Mouse (Mus musculus): ENCODE measurements at regions not wholly inside any gene's neighbourhood (a gene's known extent, or its start where the extent isn't known, plus 50 kb on each side); places are given as distances from the start of the nearest gene placed in this dataset.

GRCm38 (mm10) chr3:52534118-52534517, 266.0 kb downstream of the Foxo1 start:
- Histone ChIP-seq H3K9me3 (replicated peaks; ENCODE audit: control insufficient read depth, low read length) (no peaks in the 10 kb centered on the region), H3K36me3 (ENCODE audit: control insufficient read depth, insufficient read depth) (no peaks in the 10 kb centered on the region), H3K4me2 (ENCODE audit: low read depth, low read length) (no peak overlapping the region), H3K4me1 (ENCODE audit: control insufficient read depth, low read depth, low read length) (peaks cover 3% of the 10 kb centered on the region; the same call in 1 of the 2 replicates), H3K4me3 (ENCODE audit: low read depth, low read length) (no peak overlapping the region), H3K9ac (ENCODE audit: low read depth, low read length) (no peak overlapping the region), H3K27me3 (ENCODE audit: control insufficient read depth, insufficient read depth, low read depth, low read length) (no peaks in the 10 kb centered on the region), H3K27ac (ENCODE audit: low read length) (no peak overlapping the region)
- no peak for ATAC-seq (ENCODE audit: low read depth)
- WGBS (ENCODE audit: insufficient replicate concordance) = 56% methylated on average over 7 of the region's 7 CpGs

DNA sequence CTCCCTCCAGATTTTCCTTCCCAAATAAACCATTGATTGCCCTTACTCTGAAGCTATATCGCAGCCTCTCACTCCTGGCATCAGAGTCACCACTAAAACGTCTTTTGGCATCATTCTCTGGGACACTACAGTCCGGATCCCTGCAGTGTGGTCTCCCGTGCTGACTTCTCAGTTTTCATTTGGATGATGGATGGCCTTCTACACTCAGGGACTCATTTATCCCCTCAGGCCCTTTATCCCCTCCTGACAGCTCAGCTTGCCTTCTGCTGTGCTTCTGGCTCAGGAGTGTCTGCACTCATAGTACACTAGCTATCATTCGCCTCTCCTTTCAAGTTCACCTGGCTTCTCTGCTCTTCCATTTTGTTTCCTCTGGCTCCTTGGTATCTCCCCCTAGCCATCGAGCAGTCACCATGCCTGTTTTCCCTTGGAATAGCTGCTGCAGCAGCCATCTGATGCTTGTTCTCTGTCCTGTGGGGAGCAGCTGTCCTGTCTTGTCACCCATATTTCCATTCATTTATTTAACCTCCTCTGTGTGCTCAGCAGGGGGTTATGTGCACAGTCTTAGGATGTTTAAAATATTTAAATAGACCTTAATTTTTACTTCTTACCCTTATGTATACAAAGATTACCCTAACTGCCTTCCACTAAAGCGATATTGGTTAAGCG, 263.7 kb downstream of the Foxo1 start:
- peaks cover 4% of the 10 kb centered on the region; the same call in 1 of the 2 replicates for H3K4me1 ChIP-seq (ENCODE audit: control insufficient read depth, low read depth, low read length)
- 53% methylated on average over 8 of the region's 8 CpGs for WGBS (ENCODE audit: insufficient replicate concordance)
- no peak overlapping the region for H3K9ac ChIP-seq (ENCODE audit: low read depth, low read length)
- no peak for ATAC-seq (ENCODE audit: low read depth)
- no peak overlapping the region for H3K27ac ChIP-seq (ENCODE audit: low read length)
- no peak overlapping the region for H3K4me2 ChIP-seq (ENCODE audit: low read depth, low read length)
- no peaks in the 10 kb centered on the region for H3K27me3 ChIP-seq (ENCODE audit: control insufficient read depth, insufficient read depth, low read depth, low read length)
- H3K9me3 ChIP-seq (replicated peaks; ENCODE audit: control insufficient read depth, low read length) = no peaks in the 10 kb centered on the region
- no peaks in the 10 kb centered on the region for H3K36me3 ChIP-seq (ENCODE audit: control insufficient read depth, insufficient read depth)
- no peak overlapping the region for H3K4me3 ChIP-seq (ENCODE audit: low read depth, low read length)

- Histone ChIP-seq H3K27me3 (ENCODE audit: control insufficient read depth, insufficient read depth, low read depth, low read length) (no peaks in the 10 kb centered on the region), H3K36me3 (ENCODE audit: control insufficient read depth, insufficient read depth) (no peaks in the 10 kb centered on the region), H3K27ac (ENCODE audit: low read length) (no peak overlapping the region), H3K9me3 (replicated peaks; ENCODE audit: control insufficient read depth, low read length) (no peaks in the 10 kb centered on the region), H3K4me2 (ENCODE audit: low read depth, low read length) (no peak overlapping the region), H3K4me3 (ENCODE audit: low read depth, low read length) (no peak overlapping the region), H3K9ac (ENCODE audit: low read depth, low read length) (no peak overlapping the region), H3K4me1 (ENCODE audit: control insufficient read depth, low read depth, low read length) (peaks cover 4% of the 10 kb centered on the region; the same call in 1 of the 2 replicates)
- ATAC-seq (ENCODE audit: low read depth) = no peak
- 64% methylated on average over 7 of the region's 7 CpGs for WGBS (ENCODE audit: insufficient replicate concordance)
Measured at GRCm38 (mm10) chr3:52530406-52530970, 262.4 kb downstream of the Foxo1 start.

GRCm38 (mm10) chr3:52529136-52529535, 261.0 kb downstream of the Foxo1 start:
- Histone ChIP-seq H3K4me3 (ENCODE audit: low read depth, low read length) (no peak overlapping the region), H3K36me3 (ENCODE audit: control insufficient read depth, insufficient read depth) (no peaks in the 10 kb centered on the region), H3K9ac (ENCODE audit: low read depth, low read length) (no peak overlapping the region), H3K9me3 (replicated peaks; ENCODE audit: control insufficient read depth, low read length) (no peaks in the 10 kb centered on the region), H3K27me3 (ENCODE audit: control insufficient read depth, insufficient read depth, low read depth, low read length) (no peaks in the 10 kb centered on the region), H3K27ac (ENCODE audit: low read length) (no peak overlapping the region), H3K4me2 (ENCODE audit: low read depth, low read length) (no peak overlapping the region), H3K4me1 (ENCODE audit: control insufficient read depth, low read depth, low read length) (peaks cover 4% of the 10 kb centered on the region; the same call in 1 of the 2 replicates)
- WGBS (ENCODE audit: insufficient replicate concordance) = 55% methylated on average over 6 of the region's 6 CpGs
- peak; percentile 35; the same call in 1 of the 2 replicates for ATAC-seq (ENCODE audit: low read depth)

DNA sequence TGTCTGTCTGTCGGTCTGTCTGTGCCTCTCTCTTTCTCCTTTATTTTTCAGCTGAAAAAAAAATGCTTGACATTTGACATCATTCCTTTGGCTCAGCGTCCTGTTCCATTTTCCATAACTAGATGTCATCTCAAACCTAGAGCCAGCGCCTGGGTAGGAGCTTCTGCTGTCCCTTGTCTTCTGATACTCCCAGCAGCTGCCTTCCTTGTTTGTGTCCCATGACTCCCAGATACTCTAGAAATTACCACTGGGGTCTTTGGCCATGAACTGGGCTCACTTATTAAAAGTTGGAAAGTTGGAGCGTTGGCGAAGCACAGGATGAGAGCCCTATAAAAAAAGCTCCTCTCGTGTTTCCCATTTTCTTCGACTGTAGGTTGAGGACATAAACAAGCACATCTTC, 260.4 kb downstream of the Foxo1 start:
- no peaks in the 10 kb centered on the region for H3K36me3 ChIP-seq (ENCODE audit: control insufficient read depth, insufficient read depth)
- H3K4me2 ChIP-seq (ENCODE audit: low read depth, low read length) = no peak overlapping the region
- WGBS (ENCODE audit: insufficient replicate concordance) = 65% methylated on average over 7 of the region's 7 CpGs
- no peaks in the 10 kb centered on the region for H3K9me3 ChIP-seq (replicated peaks; ENCODE audit: control insufficient read depth, low read length)
- ATAC-seq (ENCODE audit: low read depth) = no peak
- no peak overlapping the region for H3K27ac ChIP-seq (ENCODE audit: low read length)
- no peak overlapping the region for H3K9ac ChIP-seq (ENCODE audit: low read depth, low read length)
- no peak overlapping the region for H3K4me3 ChIP-seq (ENCODE audit: low read depth, low read length)
- no peaks in the 10 kb centered on the region for H3K27me3 ChIP-seq (ENCODE audit: control insufficient read depth, insufficient read depth, low read depth, low read length)
- H3K4me1 ChIP-seq (ENCODE audit: control insufficient read depth, low read depth, low read length) = peaks cover 4% of the 10 kb centered on the region; the same call in 1 of the 2 replicates

- Histone ChIP-seq H3K36me3 (ENCODE audit: control insufficient read depth, insufficient read depth) (no peaks in the 10 kb centered on the region), H3K27me3 (ENCODE audit: control insufficient read depth, insufficient read depth, low read depth, low read length) (no peaks in the 10 kb centered on the region), H3K4me1 (ENCODE audit: control insufficient read depth, low read depth, low read length) (peaks cover 4% of the 10 kb centered on the region; the same call in 1 of the 2 replicates), H3K4me3 (ENCODE audit: low read depth, low read length) (no peak overlapping the region), H3K4me2 (ENCODE audit: low read depth, low read length) (no peak overlapping the region), H3K9me3 (replicated peaks; ENCODE audit: control insufficient read depth, low read length) (no peaks in the 10 kb centered on the region), H3K9ac (ENCODE audit: low read depth, low read length) (no peak overlapping the region), H3K27ac (ENCODE audit: low read length) (no peak overlapping the region)
- 55% methylated on average over 3 of the region's 3 CpGs for WGBS (ENCODE audit: insufficient replicate concordance)
- no peak for ATAC-seq (ENCODE audit: low read depth)
Measured at GRCm38 (mm10) chr3:52527781-52528180, 259.6 kb downstream of the Foxo1 start.

- Histone ChIP-seq H3K36me3 (ENCODE audit: control insufficient read depth, insufficient read depth) (no peaks in the 10 kb centered on the region), H3K27ac (ENCODE audit: low read length) (0 out of 2 replicates have a peak overlapping the region, but pooled peaks have one; percentile 31), H3K4me3 (ENCODE audit: low read depth, low read length) (no peak overlapping the region), H3K9me3 (replicated peaks; ENCODE audit: control insufficient read depth, low read length) (no peaks in the 10 kb centered on the region), H3K4me1 (ENCODE audit: control insufficient read depth, low read depth, low read length) (peaks cover 4% of the 10 kb centered on the region; the same call in 1 of the 2 replicates), H3K9ac (ENCODE audit: low read depth, low read length) (no peak overlapping the region), H3K27me3 (ENCODE audit: control insufficient read depth, insufficient read depth, low read depth, low read length) (no peaks in the 10 kb centered on the region), H3K4me2 (ENCODE audit: low read depth, low read length) (no peak overlapping the region)
- 47% methylated on average over 14 of the region's 14 CpGs for WGBS (ENCODE audit: insufficient replicate concordance)
- ATAC-seq (ENCODE audit: low read depth) = peak; percentile 80
Measured at GRCm38 (mm10) chr3:52527010-52527754, 259.0 kb downstream of the Foxo1 start.

DNA sequence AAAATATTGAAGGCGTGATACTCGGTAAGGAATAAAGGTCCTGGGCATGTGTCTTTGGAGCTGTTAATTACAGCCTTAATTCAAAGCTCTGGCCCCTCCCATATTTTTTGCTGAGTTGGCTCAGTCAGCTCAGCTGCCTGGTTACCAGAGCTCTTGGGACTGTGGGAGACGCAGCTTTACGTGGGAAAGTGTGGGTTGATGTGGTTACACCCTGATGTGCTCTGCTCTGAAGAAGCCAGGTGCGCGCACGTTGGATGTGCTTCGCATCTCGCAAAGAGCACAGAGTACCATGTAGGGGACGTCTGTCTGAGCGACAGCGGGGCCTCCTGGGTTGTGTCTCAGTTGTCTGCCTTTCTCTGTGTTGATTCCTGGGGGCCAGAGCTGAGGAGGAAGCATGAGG, 254.8 kb downstream of the Foxo1 start:
- no peaks in the 10 kb centered on the region for H3K36me3 ChIP-seq (ENCODE audit: control insufficient read depth, insufficient read depth)
- H3K27ac ChIP-seq (ENCODE audit: low read length) = no peak overlapping the region
- H3K9me3 ChIP-seq (replicated peaks; ENCODE audit: control insufficient read depth, low read length) = no peaks in the 10 kb centered on the region
- no peak for ATAC-seq (ENCODE audit: low read depth)
- no peaks in the 10 kb centered on the region for H3K27me3 ChIP-seq (ENCODE audit: control insufficient read depth, insufficient read depth, low read depth, low read length)
- H3K9ac ChIP-seq (ENCODE audit: low read depth, low read length) = no peak overlapping the region
- no peak overlapping the region for H3K4me2 ChIP-seq (ENCODE audit: low read depth, low read length)
- WGBS (ENCODE audit: insufficient replicate concordance) = 68% methylated on average over 12 of the region's 12 CpGs
- H3K4me3 ChIP-seq (ENCODE audit: low read depth, low read length) = no peak overlapping the region
- H3K4me1 ChIP-seq (ENCODE audit: control insufficient read depth, low read depth, low read length) = no peaks in the 10 kb centered on the region

- H3K36me3 ChIP-seq (ENCODE audit: control insufficient read depth, insufficient read depth) = no peaks in the 10 kb centered on the region
- H3K4me3 ChIP-seq (ENCODE audit: low read depth, low read length) = no peak overlapping the region
- H3K27me3 ChIP-seq (ENCODE audit: control insufficient read depth, insufficient read depth, low read depth, low read length) = no peaks in the 10 kb centered on the region
- 40% methylated on average over 4 of the region's 4 CpGs for WGBS (ENCODE audit: insufficient replicate concordance)
- H3K27ac ChIP-seq (ENCODE audit: low read length) = no peak overlapping the region
- H3K9me3 ChIP-seq (replicated peaks; ENCODE audit: control insufficient read depth, low read length) = no peaks in the 10 kb centered on the region
- H3K9ac ChIP-seq (ENCODE audit: low read depth, low read length) = no peak overlapping the region
- ATAC-seq (ENCODE audit: low read depth) = no peak
- no peak overlapping the region for H3K4me2 ChIP-seq (ENCODE audit: low read depth, low read length)
- H3K4me1 ChIP-seq (ENCODE audit: control insufficient read depth, low read depth, low read length) = no peaks in the 10 kb centered on the region
Measured at GRCm38 (mm10) chr3:52520609-52520947, 252.4 kb downstream of the Foxo1 start.
